Mouse (Mus musculus) left cerebral cortex, adult 2 months (tissue): ENCODE results near the gene Cdyl. TPM values are rescaled to one million over a fixed set of nuclear protein-coding genes. Genes with fewer than 3 reads are reported as not detected.

ENCODE experiments used
- DNase-seq, 2 experiments: peaks; one replicate each; pipeline ENCODE4 v3.0.0; 2021 to 2022; ENCODE audit warnings: low spot score in 2 of 2, mixed read lengths in 1 of 2; ENCODE audit errors: extremely low spot score in 1 of 2
- H3K27ac ChIP-seq: fragments of 200-600 bp; 2 replicates; pipeline ENCODE4 v1.8.1; 2022
- H3K4me3 ChIP-seq: fragments of 200-600 bp; 2 replicates; pipeline ENCODE4 v1.8.1; 2022
- CTCF ChIP-seq: fragments of 200-600 bp; IDR thresholded peaks from 2 replicates; pipeline ENCODE4 v1.8.1; 2022; ENCODE audit warnings: antibody characterized with exemption, mild to moderate bottlenecking, moderate library complexity
- intact Hi-C: fragments of 180-260 bp; cut with DNase I; formaldehyde crosslinking; loops from one replicate; pipeline ENCODE4 v1.15.1; 2025
- long read RNA-seq, 2 experiments: library from polyadenylated mRNA; stranded (forward); transcript quantifications; one replicate each; pipeline ENCODE4 v2.0.0; 2021; ENCODE audit warnings: borderline mapping rate in 2 of 2
- total RNA-seq, 2 experiments: library from RNA; stranded (reverse); gene quantifications; 2 replicates each; pipeline ENCODE4 v1.2.3; 2021

Gene Cdyl
- 10 to 100 TPM; 54.1 to 54.3 TPM for total RNA-seq
- long read RNA-seq, experiment 1, transcript Cdyl-202 (7 exons, 3,575 nt): major isoform, 9 of 14 reads
- long read RNA-seq, experiment 1, partial matches to known transcripts: 1 of 14 reads
- long read RNA-seq, experiment 1, other reads (novel, unspliced or antisense): 4 of 14 reads
- long read RNA-seq, experiment 2, transcript Cdyl-202 (7 exons, 3,575 nt): major isoform, 5 of 13 reads
- long read RNA-seq, experiment 2, partial matches to known transcripts: 0 of 13 reads
- long read RNA-seq, experiment 2, other reads (novel, unspliced or antisense): 8 of 13 reads

DNA sequence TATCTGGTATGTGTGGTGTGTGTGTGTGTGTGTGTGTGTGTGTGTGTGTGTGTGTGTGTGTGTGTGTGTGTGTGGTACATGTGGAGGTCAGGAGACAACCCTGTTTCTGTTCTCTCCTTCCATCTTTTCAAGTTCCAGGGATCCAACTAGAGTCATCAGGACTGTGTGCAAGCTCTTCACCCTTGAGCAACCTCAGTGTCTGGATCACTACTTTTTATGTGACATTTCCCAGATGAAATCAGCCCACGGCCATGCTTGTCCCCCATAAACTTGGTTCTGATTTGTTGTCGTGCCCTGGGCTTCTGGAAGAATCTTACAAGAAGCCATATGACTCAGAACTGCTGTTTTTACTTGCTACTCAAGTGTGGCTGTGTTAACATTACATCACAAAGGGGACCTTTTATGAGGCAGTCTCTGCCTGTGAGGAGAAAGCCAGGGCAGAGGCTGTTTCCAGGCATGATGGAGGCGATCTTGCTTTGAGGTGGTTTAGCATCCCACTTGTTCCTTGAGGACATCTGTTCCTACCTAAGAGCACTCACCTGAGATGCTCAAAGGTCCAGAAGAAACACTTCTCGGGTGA, at the start of gene Cdyl:
TSS of gene Cdyl (plus strand) at position 428 of the 580 bp plus-strand sequence.
- intact Hi-C loops: no loop called here
- Histone ChIP-seq H3K4me3 (no peak within 1 kb of the TSS), H3K27ac (no peak within 1 kb of the TSS)
- TF ChIP-seq CTCF: no peak
- DNase-seq: no peak

DNA sequence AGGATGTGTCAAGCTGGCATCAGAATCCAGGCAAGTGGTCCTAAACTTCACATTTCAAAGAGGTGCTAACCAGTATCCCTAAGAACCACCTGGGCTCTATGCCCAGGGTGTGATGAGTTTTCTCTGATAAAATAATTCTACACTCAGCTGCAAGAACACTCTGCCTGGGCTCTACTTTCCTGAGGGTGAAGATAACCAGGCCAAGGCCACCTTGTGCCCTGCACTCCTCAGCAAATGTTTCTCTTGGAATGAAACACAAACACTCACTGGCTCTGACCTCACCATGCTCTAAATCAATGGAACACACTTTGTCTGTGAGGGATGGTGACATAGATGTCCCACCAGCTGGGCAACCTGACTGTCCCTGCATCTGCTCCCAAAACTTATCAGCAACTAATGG, 48.9 kb upstream of the Cdyl start:
- intact Hi-C loops: loop anchor here (10.0 kb wide), 1 partner anchor 314 kb away; no protein-coding TSS in a partner anchor

DNA sequence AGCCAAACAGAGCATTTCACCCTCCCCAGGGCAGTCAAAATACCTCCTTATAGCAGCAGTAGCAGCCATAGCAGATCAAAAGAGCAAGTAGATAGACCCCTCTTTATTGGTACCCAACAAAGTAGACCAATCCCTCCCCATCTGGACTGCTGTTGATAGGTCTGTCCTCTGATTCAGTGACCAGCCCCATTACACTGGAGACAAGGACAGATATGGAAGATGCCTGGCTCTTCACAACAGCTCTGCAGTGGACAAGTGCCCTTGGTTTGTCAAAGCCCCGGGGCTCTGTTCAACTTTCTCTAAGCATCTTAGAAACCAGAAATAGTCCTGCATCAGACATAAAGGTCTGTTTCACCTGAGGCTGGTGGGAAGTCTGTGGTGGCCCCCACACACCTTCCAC, 47.1 kb upstream of the Cdyl start:
- no peak for DNase-seq
- H3K27ac ChIP-seq: no peak overlapping the region
- intact Hi-C loops: loop anchor here (10.0 kb wide), 1 partner anchor 312 kb away; no protein-coding TSS in a partner anchor
- H3K4me3 ChIP-seq: no peak overlapping the region
- no peak for TF ChIP-seq CTCF

More for the DNA sequence above, 48.9 kb upstream of the Cdyl start:
- Histone ChIP-seq H3K27ac (no peak overlapping the region), H3K4me3 (no peak overlapping the region)
- DNase-seq: no peak
- no peak for TF ChIP-seq CTCF

DNA sequence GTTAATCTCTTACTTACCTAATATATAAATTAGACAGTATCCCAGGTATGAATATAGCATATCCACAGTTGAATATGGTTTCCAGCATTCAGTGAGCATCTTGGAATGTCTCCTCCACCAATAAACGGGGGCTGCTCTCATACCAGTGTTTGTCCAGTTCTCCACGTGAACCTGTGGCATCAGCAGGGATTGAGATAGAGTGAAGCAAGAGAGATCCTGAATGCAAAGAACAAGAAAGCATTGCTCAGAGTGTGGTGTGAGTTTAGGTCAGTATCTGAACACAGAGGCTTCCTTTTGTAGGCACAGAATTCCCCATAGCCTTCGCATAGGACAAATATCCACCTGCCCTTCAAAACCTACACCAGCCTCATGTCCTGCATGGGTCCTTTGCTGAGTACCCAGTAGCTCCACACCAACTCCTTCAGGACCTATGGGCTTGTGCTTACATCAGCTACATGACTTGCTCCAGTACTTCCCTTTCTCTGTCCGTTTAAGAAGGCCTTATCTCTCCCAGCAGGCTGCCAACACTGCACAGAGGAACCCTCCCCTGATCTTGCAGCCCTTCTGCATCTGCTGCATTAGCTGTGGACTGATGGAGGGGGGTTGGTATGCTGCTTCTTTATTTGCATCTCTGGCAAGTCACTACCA, 44.7 kb upstream of the Cdyl start:
- intact Hi-C loops: loop anchor here (10.0 kb wide), 1 partner anchor 310 kb away; no protein-coding TSS in a partner anchor
- no peak for DNase-seq
- TF ChIP-seq CTCF: no peak
- H3K4me3 ChIP-seq: no peak overlapping the region
- H3K27ac ChIP-seq: no peak overlapping the region

DNA sequence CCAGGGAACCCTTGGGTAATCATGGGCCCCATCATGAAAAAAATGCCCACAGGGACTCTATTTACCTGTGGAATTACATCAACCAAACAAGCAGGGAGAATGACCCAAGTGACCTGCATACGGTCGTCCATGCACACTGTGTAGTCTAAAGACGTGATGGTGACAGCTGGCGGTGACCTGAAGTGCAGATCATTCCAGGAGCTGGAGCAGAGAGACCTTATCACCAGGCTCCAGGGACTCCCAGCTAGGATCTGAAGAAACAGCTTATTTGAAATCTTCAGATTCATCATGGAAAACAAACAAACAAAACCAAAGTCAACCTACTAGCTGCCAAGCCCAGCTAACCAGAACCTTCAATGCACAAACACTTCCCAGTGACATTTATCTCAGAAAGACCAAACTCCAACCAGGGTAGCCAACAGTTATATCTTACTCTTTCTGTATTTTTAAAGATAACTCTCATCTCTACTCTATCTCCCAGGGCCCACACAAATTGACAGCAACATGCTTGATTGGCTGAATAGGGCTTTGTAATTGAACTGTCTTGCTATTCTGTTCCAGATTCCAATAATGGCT, 43.0 kb upstream of the Cdyl start:
- no peak for TF ChIP-seq CTCF
- Histone ChIP-seq H3K27ac (no peak overlapping the region), H3K4me3 (no peak overlapping the region)
- intact Hi-C loops: loop anchor here (10.0 kb wide), 1 partner anchor 308 kb away; no protein-coding TSS in a partner anchor
- no peak for DNase-seq

DNA sequence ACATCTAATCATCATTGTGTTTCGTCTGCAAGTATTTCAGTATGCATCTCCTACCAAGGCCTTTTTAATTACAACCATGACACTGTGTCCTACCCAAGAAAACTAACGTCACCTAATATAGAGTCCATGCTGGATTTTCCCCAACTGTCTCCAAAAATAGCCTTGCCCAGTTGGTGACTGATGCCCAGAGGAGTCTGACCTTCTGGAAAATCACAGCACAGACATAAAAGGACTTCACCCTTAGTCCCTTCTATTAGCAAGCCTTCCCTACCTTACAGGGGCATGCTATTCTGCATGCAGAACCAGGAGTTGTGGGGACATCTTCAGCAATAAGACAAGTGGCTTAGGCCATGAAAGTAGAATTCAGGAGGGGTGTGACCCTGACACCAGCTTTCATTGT, 40.3 kb upstream of the Cdyl start:
- Histone ChIP-seq H3K4me3 (no peak overlapping the region), H3K27ac (no peak overlapping the region)
- DNase-seq: no peak
- no peak for TF ChIP-seq CTCF
- intact Hi-C loops: loop anchor here (10.0 kb wide), 1 partner anchor 305 kb away; no protein-coding TSS in a partner anchor

DNA sequence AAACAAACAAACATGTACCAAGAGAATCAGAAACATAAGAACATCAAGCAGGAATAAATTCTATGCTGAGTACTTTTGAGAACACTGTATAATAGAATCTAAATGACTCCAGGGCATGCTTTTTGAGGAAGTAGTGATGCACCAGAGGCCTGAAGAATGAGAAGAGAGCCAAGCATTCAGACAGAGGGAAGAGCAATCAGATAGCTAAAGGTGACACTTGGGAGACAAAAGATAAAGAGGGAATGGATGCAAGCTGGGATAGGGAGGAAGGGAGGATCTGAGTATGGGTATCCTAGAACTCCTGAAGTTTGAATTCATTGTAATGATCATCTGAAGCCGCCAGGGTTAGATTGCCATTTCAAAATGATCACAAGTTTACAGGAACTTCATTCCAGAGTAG, 38.9 kb upstream of the Cdyl start:
- no peak for DNase-seq
- H3K4me3 ChIP-seq: no peak overlapping the region
- no peak for TF ChIP-seq CTCF
- intact Hi-C loops: no loop called here
- no peak overlapping the region for H3K27ac ChIP-seq

DNA sequence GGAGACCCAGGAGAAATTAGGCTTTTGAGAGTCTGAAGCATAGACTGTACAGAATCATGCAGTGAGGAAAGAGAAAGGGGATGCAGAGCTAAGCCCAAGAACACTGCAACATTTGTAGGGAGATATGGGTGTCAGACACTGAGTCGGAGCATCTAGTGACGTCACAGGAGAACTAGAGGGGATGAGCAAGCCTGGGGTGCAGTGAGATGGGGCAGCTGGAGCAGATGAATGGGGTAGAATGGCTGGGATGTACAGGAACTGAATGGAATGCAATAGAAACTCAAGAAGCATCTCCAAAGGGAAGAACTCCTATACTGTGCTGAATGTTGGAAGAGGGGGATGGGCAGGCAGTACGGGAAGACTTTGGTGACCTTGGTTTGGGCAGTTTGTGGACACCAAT, 34.8 kb upstream of the Cdyl start:
- TF ChIP-seq CTCF: no peak
- intact Hi-C loops: no loop called here

DNA sequence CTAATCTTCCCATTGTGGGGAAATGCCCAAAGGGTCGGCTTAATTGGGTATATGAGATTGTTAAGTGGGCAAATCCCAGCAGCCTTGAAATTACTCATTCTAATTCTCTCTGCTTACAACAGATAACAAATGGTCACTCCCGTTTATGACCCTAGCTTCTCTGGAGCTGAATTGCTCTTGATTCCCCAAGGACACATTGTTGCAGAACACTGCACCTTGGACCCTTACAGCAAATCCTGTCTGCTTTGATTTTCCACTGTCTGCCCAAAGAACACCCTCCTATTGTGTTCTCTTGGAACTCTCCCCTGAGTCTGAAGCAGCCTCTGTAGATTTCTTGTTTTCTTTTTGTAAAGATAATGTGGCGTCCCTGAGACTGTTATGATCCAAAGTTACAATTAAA, 34.1 kb upstream of the Cdyl start:
- no peak for TF ChIP-seq CTCF
- DNase-seq: no peak
- intact Hi-C loops: no loop called here
- Histone ChIP-seq H3K4me3 (no peak overlapping the region), H3K27ac (no peak overlapping the region)

More for the DNA sequence above, 34.8 kb upstream of the Cdyl start:
- DNase-seq: no peak
- Histone ChIP-seq H3K27ac (no peak overlapping the region), H3K4me3 (no peak overlapping the region)

DNA sequence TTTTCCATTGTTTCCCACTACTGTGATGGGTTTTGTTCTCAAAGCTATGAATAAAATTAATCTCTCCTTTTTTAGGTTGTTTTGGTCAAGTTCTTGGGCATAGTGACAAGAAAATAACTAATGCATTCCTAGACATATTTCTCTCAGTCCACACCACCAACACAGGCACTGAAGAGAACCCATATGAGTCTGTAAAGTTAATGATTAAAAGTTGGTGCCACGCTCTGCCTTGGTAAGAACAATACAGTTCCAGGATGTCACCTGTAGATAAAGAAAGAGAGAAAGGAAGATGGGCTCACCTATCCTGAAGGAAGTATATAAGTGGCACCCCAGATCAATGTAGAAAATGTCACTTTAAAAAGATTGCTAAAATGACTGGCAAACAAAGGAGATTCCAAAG, 32.3 kb upstream of the Cdyl start:
- intact Hi-C loops: no loop called here
- Histone ChIP-seq H3K4me3 (no peak overlapping the region), H3K27ac (no peak overlapping the region)
- DNase-seq: no peak
- no peak for TF ChIP-seq CTCF

DNA sequence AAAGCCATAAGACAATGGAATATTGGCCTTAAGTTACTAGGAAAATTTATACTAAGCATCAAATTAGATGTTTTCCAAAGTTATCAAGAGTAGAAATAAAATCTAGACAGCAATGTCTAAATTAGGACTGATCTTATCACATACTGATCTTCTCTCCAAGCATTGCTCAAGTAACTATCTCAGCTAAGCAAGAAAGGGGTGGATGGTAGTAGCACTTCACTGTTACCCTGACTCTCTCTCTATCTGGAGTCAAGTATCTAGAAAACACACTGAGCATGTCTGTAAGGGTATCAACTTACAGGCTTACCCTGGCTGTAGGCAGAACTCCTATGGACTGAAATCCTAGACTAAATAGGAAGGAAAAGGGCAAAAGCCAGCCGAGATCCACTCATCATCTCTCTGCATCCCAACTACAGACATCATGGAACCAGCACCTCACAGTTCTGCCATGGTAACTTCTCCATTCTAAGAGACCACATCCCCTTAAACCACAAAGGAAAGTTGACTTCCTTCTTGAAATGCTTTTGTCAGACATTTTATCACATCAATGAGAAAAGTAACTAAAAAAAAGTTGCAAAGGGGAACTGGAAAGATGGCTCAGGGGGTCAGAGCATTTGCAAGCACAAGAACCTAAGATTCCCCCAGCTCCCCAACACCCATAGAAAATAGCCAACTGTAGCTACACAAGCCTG, 12.4 kb upstream of the Cdyl start:
- TF ChIP-seq CTCF: no peak
- DNase-seq: no peak
- Histone ChIP-seq H3K27ac (no peak overlapping the region), H3K4me3 (no peak overlapping the region)
- intact Hi-C loops: no loop called here
